Mouse (Mus musculus): ENCODE measurements around the gene Pcsk6. TPM values are rescaled to one million over a fixed set of nuclear protein-coding genes. Genes with fewer than 3 reads are reported as not detected.

The Pcsk6 gene
- polyA plus RNA-seq, 1 experiment from 2014 or later, result 1.4 TPM

GRCm38 (mm10) chr7:66080231-66080613 is 218.7 kb downstream of the Pcsk6 start:
- peak overlapping the region; percentile 70 for H3K4me3 ChIP-seq (replicated peaks)
- H3K27ac ChIP-seq (replicated peaks), result peak overlapping the region; percentile 80
- peak overlapping the region; percentile 59 for H3K4me2 ChIP-seq
- no peak for ATAC-seq (ENCODE audit: low FRiP score)
- WGBS, result 48% methylated on average over 5 of the region's 5 CpGs
- no peaks in the 10 kb centered on the region for H3K27me3 ChIP-seq (replicated peaks)
- peaks cover 42% of the 10 kb centered on the region for H3K36me3 ChIP-seq
- peak overlapping the region; percentile 69 for H3K9ac ChIP-seq (replicated peaks)
- H3K9me3 ChIP-seq (replicated peaks), result no peaks in the 10 kb centered on the region
- peaks cover 27% of the 10 kb centered on the region for H3K4me1 ChIP-seq

- ATAC-seq (ENCODE audit: low FRiP score), result no peak
- no peak overlapping the region for H3K9ac ChIP-seq (replicated peaks)
- H3K4me3 ChIP-seq (replicated peaks), result no peak overlapping the region
- WGBS, result 90% methylated on average over 6 of the region's 6 CpGs
- peaks cover 26% of the 10 kb centered on the region for H3K4me1 ChIP-seq
- H3K36me3 ChIP-seq, result peaks cover 57% of the 10 kb centered on the region
- H3K9me3 ChIP-seq (replicated peaks), result no peaks in the 10 kb centered on the region
- no peak overlapping the region for H3K4me2 ChIP-seq
- no peak overlapping the region for H3K27ac ChIP-seq (replicated peaks)
- no peaks in the 10 kb centered on the region for H3K27me3 ChIP-seq (replicated peaks)
Observed at GRCm38 (mm10) chr7:66083757-66084156, 222.2 kb downstream of the Pcsk6 start.

GRCm38 (mm10) chr7:66084546-66084945 is 223.0 kb downstream of the Pcsk6 start:
- Histone ChIP-seq H3K9me3 (replicated peaks) (no peaks in the 10 kb centered on the region), H3K27me3 (replicated peaks) (no peaks in the 10 kb centered on the region), H3K36me3 (peaks cover 64% of the 10 kb centered on the region), H3K4me1 (peaks cover 22% of the 10 kb centered on the region), H3K4me2 (no peak overlapping the region), H3K9ac (replicated peaks) (no peak overlapping the region), H3K4me3 (replicated peaks) (no peak overlapping the region), H3K27ac (replicated peaks) (no peak overlapping the region)
- ATAC-seq (ENCODE audit: low FRiP score), result no peak
- 78% methylated on average over 7 of the region's 7 CpGs for WGBS

GRCm38 (mm10) chr7:66087652-66088051 is 226.1 kb downstream of the Pcsk6 start:
- Histone ChIP-seq H3K4me1 (peaks cover 4% of the 10 kb centered on the region), H3K4me3 (replicated peaks) (no peak overlapping the region), H3K9me3 (replicated peaks) (no peaks in the 10 kb centered on the region), H3K27me3 (replicated peaks) (no peaks in the 10 kb centered on the region), H3K36me3 (peaks cover 87% of the 10 kb centered on the region), H3K9ac (replicated peaks) (no peak overlapping the region), H3K27ac (replicated peaks) (no peak overlapping the region), H3K4me2 (no peak overlapping the region)
- ATAC-seq (ENCODE audit: low FRiP score), result no peak
- WGBS, result 92% methylated on average over 4 of the region's 4 CpGs

- H3K36me3 ChIP-seq, result peaks cover 84% of the 10 kb centered on the region
- 95% methylated on average over 2 of the region's 2 CpGs for WGBS
- no peak overlapping the region for H3K4me3 ChIP-seq (replicated peaks)
- H3K4me2 ChIP-seq, result no peak overlapping the region
- ATAC-seq (ENCODE audit: low FRiP score), result no peak
- no peak overlapping the region for H3K27ac ChIP-seq (replicated peaks)
- H3K9me3 ChIP-seq (replicated peaks), result no peaks in the 10 kb centered on the region
- no peaks in the 10 kb centered on the region for H3K27me3 ChIP-seq (replicated peaks)
- peaks cover 4% of the 10 kb centered on the region for H3K4me1 ChIP-seq
- H3K9ac ChIP-seq (replicated peaks), result no peak overlapping the region
Observed at GRCm38 (mm10) chr7:66088077-66088476, 226.5 kb downstream of the Pcsk6 start.

GRCm38 (mm10) chr7:66090676-66091190 is 229.2 kb downstream of the Pcsk6 start:
- Histone ChIP-seq H3K4me2 (no peak overlapping the region), H3K27ac (replicated peaks) (no peak overlapping the region), H3K36me3 (peaks cover 59% of the 10 kb centered on the region), H3K4me1 (no peaks in the 10 kb centered on the region), H3K9me3 (replicated peaks) (no peaks in the 10 kb centered on the region), H3K4me3 (replicated peaks) (no peak overlapping the region), H3K9ac (replicated peaks) (no peak overlapping the region), H3K27me3 (replicated peaks) (no peaks in the 10 kb centered on the region)
- WGBS, result 90% methylated on average over 11 of the region's 11 CpGs
- ATAC-seq (ENCODE audit: low FRiP score), result no peak

GRCm38 (mm10) chr7:66091553-66091952 is 230.0 kb downstream of the Pcsk6 start:
- ATAC-seq (ENCODE audit: low FRiP score), result no peak
- 88% methylated on average over 7 of the region's 7 CpGs for WGBS
- peaks cover 52% of the 10 kb centered on the region for H3K36me3 ChIP-seq

GRCm38 (mm10) chr7:66092656-66093055 is 231.1 kb downstream of the Pcsk6 start:
- no peaks in the 10 kb centered on the region for H3K9me3 ChIP-seq (replicated peaks)
- H3K9ac ChIP-seq (replicated peaks), result no peak overlapping the region
- ATAC-seq (ENCODE audit: low FRiP score), result no peak
- no peak overlapping the region for H3K4me3 ChIP-seq (replicated peaks)
- H3K4me1 ChIP-seq, result no peaks in the 10 kb centered on the region
- WGBS, result 85% methylated on average over 8 of the region's 8 CpGs
- no peaks in the 10 kb centered on the region for H3K27me3 ChIP-seq (replicated peaks)
- H3K27ac ChIP-seq (replicated peaks), result no peak overlapping the region
- peaks cover 41% of the 10 kb centered on the region for H3K36me3 ChIP-seq
- H3K4me2 ChIP-seq, result no peak overlapping the region

More at GRCm38 (mm10) chr7:66091553-66091952, 230.0 kb downstream of the Pcsk6 start:
- no peaks in the 10 kb centered on the region for H3K9me3 ChIP-seq (replicated peaks)
- no peaks in the 10 kb centered on the region for H3K4me1 ChIP-seq
- H3K9ac ChIP-seq (replicated peaks), result no peak overlapping the region
- H3K4me2 ChIP-seq, result no peak overlapping the region
- H3K4me3 ChIP-seq (replicated peaks), result no peak overlapping the region
- no peak overlapping the region for H3K27ac ChIP-seq (replicated peaks)
- no peaks in the 10 kb centered on the region for H3K27me3 ChIP-seq (replicated peaks)

GRCm38 (mm10) chr7:66094141-66094540 is 232.6 kb downstream of the Pcsk6 start:
- WGBS, result 72% methylated on average over 5 of the region's 5 CpGs

GRCm38 (mm10) chr7:66098803-66099202 is 237.3 kb downstream of the Pcsk6 start:
- H3K9me3 ChIP-seq (replicated peaks), result no peaks in the 10 kb centered on the region
- ATAC-seq (ENCODE audit: low FRiP score), result no peak
- H3K27me3 ChIP-seq (replicated peaks), result no peaks in the 10 kb centered on the region; the same call in 1 of the 2 replicates
- no peak overlapping the region for H3K4me3 ChIP-seq (replicated peaks)
- no peaks in the 10 kb centered on the region for H3K36me3 ChIP-seq
- H3K27ac ChIP-seq (replicated peaks), result no peak overlapping the region
- no peak overlapping the region for H3K4me2 ChIP-seq
- no peak overlapping the region for H3K9ac ChIP-seq (replicated peaks)
- WGBS, result 90% methylated on average over 7 of the region's 7 CpGs
- H3K4me1 ChIP-seq, result no peaks in the 10 kb centered on the region

More at GRCm38 (mm10) chr7:66094141-66094540, 232.6 kb downstream of the Pcsk6 start:
- H3K4me2 ChIP-seq, result no peak overlapping the region
- H3K9ac ChIP-seq (replicated peaks), result no peak overlapping the region
- no peaks in the 10 kb centered on the region for H3K9me3 ChIP-seq (replicated peaks)
- no peaks in the 10 kb centered on the region for H3K4me1 ChIP-seq
- ATAC-seq (ENCODE audit: low FRiP score), result no peak
- no peak overlapping the region for H3K4me3 ChIP-seq (replicated peaks)
- H3K27me3 ChIP-seq (replicated peaks), result no peaks in the 10 kb centered on the region
- peaks cover 27% of the 10 kb centered on the region for H3K36me3 ChIP-seq
- H3K27ac ChIP-seq (replicated peaks), result no peak overlapping the region

All from neural tube, embryonic 15.5 days (tissue).